Mouse (Mus musculus) G1E (cell line): ENCODE measurements around the gene Fosl1.

Experiments used
- CTCF ChIP-seq: IDR thresholded peaks from 2 replicates; pipeline ENCODE4 v1.5.1; 2012; ENCODE audit warnings: low read depth, low read length, inconsistent platforms, mixed read lengths
- GATA1 ChIP-seq: IDR thresholded peaks from 2 replicates; pipeline ENCODE4 v1.6.1; 2012; ENCODE audit warnings: borderline replicate concordance, low read length, inconsistent platforms, mixed read lengths
- GATA2 ChIP-seq: IDR thresholded peaks from 2 replicates; pipeline ENCODE4 v1.6.1; 2012; ENCODE audit warnings: low read depth, low read length, inconsistent platforms, borderline replicate concordance
- POLR2AphosphoS5 ChIP-seq: IDR thresholded peaks from 2 replicates; pipeline ENCODE4 v1.6.1; 2012; ENCODE audit warnings: low read depth, low read length, inconsistent platforms; ENCODE audit not compliant: insufficient replicate concordance
- TAL1 ChIP-seq: conservative IDR thresholded peaks from 2 replicates; pipeline ENCODE4 v1.6.1; 2012; ENCODE audit warnings: low read depth, low read length, inconsistent platforms, mixed read lengths

DNA sequence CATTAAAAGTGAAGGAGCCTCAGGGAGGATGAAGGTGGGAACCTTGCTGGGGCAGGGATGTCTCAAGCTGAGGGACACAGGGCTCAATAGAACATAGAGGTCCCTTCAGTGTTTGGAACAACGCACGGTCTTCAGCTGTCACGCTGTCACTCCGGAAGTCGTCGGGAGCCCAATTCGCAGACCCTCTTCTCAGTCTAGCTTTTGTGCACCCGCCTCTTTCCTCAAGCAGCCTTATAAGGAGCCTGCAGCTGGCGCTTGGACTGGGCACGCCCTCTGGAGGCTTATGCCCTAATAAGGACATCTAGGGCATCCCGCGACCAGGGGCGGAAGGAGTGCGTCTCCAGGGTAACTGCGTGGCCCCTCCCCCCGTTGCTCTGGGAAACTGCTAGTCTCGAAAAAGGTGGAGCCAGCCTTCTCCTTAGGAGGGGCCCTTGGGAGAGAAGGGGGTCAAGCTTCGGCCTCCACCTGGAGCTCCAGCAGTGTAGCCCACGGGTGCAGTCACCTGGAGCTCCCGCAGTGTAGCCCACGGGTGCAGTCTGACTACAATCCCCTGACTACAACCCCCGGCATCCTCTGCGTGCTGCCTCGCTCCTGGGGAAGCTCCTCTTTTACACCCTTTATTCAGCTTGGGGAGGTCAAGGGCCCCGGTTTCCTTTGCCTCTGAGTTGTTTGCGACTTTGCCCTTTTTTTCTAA, 41.7 kb downstream of the Fosl1 start:
- no peak for TF ChIP-seq CTCF
- no peak for TF ChIP-seq GATA1
- no peak for TF ChIP-seq TAL1
- no peak for TF ChIP-seq GATA2
- no peak for TF ChIP-seq POLR2AphosphoS5
